Mouse (Mus musculus) thymus, postnatal 10 days (tissue): ENCODE results near the gene Syt1.

Experiments used
- DNase-seq, 2 experiments: peaks; one replicate each; pipeline ENCODE4 v3.0.0; 2021; ENCODE audit warnings: low spot score in 2 of 2

Gene Syt1

DNA sequence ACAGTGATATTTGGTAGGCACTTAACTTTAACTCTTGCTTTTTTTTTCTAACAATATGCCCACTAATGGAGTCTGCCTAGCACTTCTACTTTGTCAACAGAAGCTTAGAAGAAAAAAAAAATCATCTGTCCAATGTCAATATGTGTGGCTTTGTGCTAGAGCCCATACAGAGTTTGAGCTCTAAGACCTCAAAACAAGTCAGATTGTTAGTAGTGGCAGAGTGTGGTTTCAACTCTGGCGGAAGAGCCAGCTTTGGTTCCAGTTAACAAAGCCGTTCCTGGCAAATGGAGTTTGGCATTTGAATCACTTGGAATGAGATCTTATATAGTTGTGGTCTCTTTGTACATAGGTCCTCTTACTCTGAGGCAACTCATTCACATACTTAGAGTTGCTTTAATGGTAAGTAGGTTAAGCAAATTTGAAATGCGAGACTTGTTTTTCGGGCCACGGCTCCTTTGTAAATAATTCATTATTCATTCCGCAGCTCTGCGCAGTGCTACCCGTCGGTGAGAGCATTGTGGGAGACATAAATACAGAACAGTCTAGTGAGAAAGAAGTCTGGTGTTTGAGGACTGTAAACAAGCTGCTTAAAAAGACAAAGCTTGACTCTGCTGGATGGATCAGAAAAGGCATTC, 429.9 kb downstream of the Syt1 start:
- DNase-seq = no peak

GRCm38 (mm10) chr10:108579396-108579795, 431.4 kb downstream of the Syt1 start:
- no peak for DNase-seq

DNA sequence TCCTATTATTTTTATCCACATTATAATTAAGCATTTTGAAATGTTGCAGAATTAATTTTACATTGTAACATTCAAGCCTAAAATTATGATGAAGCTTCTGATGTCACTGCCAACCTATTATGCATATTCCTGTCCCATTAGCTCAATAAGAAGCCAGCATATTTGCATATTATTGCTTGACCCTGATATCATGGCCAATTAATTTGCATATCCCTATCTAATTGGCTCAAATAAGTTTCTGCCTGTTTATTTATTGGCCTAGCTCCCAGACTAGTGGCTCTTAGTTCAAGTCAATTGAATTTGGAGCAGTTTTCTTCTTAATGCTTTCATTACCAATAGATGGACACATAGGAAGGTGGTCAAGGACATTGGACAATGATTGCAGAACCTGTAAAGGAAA, 433.2 kb downstream of the Syt1 start:
- no peak for DNase-seq

DNA sequence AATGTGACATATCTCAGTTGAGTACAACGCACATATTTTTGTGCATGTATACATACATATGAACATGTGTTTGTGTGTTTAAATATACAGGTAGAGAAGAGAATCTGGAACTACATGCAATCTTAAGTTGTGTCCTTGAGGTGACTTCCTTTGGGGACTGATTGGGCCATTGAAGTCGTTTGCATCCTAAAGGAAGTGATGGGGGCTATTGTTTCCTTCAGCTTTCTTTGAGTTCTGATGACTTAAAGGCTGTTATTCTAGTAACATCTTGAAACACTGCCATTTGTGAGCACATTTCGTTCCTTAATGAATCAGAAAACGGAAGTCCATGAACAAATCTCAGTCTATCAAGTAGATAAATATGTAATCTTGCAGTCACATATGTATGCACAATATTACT, 438.0 kb downstream of the Syt1 start:
- no peak for DNase-seq

DNA sequence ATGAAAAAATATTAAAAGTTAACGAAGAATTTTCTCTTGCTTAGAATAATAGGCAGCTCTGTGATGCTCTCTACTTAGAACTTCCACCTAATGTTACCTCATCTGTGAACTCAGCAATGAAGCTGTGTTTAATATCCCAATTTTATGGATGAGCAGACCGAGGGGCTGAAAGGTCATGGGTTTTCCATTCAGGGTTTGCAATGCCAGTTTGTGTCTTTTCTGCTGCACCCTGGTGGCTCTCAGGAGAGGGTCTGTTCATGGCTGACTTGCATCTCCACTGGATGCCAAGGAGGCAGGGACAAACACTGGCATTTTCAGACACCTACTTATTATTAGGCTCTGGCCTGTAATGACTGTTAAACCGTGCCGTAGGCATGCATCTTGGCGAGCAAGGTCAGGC, 439.7 kb downstream of the Syt1 start:
- no peak for DNase-seq

- no peak for DNase-seq
Measured at GRCm38 (mm10) chr10:108569568-108570139, 441.1 kb downstream of the Syt1 start.

GRCm38 (mm10) chr10:108568925-108569324, 441.9 kb downstream of the Syt1 start:
- no peak for DNase-seq

DNA sequence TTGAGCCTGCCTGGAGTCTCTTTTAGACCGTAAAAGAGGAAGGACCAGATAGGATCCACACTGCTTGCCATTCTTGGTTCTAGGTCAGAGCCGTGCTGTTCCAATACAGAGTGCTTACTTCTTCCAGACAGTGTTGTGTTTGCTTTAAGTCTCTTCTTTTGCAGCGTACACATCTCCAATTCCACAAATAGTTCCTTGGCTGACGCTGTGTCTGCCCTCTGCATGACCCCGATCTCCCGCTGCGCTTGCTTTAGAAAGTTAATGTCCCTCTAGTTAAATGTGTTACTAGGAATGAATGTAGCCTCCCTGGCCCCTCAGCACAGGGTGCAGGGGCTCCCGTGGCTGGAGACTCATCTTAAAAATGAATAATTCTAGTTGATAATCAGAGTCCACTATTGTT, 442.6 kb downstream of the Syt1 start:
- no peak for DNase-seq

DNA sequence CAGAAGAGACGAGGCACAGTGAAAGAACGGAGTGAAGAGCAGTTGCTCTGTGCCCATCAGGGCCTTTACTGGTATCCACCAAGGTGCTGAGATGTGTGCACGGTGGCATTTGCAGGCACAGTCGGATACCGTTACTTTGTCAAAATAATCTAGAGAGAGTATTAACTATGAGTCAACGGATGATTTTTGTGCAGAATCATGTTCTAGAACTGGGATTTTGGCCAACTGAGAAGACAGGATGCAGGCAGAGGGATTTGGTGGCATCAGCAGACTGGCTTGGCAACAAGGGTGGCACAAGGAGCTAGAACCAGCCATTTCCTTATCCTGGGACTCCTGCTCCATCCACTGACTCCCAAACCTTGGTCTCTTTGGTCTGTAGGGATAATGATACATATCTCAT, 443.3 kb downstream of the Syt1 start:
- DNase-seq = no peak

- DNase-seq = no peak
Measured at GRCm38 (mm10) chr10:108559607-108559908, 451.2 kb downstream of the Syt1 start.

DNA sequence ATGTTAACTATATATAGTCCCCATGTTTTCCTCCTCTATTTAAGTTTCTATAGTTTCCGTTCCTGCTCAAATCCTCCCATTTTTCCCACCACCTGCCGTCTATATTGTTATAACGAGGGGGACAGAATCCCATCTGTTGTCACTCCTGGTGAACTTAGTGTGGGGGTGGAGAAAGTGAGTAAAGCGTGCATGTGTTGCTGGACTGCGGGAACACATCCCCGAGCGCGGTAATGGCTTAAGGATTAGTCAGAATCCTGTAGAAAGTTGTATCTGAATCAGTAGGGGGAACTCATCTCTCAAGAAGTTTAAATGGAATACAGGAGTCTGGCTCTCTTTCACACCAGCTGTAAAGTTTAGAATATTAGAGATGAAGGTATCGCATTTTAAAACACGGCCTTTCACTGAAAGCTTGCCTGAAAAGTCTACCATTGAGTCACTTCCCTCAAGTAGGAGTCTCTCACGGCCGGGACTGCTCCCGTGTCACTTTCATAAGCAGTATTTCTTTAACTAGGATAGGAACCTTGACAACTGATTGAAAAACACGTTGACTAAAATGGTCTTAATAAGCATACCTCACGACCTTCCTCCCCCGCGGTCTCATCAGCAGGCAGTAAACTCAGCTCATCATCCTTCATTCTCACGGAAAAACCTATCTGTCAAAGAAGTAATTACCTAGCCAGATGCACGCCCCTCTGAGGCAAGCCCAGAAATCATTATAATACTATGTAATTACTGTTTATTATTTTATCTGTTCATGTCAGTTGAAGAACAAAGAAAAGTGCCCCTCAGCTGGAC, 451.8 kb downstream of the Syt1 start:
- no peak for DNase-seq

DNA sequence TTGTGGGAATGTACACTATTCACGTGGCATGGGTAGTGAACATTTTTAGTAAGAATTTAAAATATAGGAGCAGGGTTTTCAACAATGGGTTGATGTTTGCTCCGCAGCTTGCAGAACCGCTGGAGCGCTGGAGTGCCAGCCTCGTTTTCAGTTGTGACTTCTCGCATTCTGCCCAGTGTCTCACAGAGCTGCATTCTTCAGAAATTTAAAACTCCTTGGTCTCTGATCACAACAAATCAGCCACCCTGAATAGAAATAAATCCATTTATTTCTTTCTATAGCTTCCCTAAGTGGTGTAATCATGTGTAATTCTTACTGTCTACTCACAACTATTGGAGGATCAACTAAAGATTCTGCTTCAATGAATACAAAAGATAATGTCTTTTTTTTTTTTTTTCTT, 458.2 kb downstream of the Syt1 start:
- no peak for DNase-seq

GRCm38 (mm10) chr10:108545715-108546114, 465.1 kb downstream of the Syt1 start:
- DNase-seq = no peak

- no peak for DNase-seq
Measured at GRCm38 (mm10) chr10:108541555-108541954, 469.2 kb downstream of the Syt1 start.

DNA sequence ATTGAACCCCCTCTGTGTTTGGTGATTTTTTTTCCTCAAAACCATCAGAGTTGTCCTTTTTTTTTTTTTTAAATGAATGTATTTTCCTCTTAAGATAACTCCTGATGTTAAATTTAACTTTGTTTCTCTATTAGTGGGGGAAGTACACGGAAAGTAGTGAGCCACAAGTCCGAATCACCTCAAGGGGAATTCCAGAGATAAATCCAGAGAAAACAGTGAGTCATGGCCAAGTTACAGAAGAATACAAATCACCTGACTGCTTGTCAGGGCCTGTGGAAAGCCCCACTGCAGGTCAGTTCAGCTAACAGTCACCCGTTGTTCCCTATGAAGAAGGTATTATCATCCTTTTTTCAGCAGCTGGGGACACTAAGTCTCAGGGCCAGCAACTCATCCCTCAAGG, 472.2 kb downstream of the Syt1 start:
- DNase-seq = no peak

DNA sequence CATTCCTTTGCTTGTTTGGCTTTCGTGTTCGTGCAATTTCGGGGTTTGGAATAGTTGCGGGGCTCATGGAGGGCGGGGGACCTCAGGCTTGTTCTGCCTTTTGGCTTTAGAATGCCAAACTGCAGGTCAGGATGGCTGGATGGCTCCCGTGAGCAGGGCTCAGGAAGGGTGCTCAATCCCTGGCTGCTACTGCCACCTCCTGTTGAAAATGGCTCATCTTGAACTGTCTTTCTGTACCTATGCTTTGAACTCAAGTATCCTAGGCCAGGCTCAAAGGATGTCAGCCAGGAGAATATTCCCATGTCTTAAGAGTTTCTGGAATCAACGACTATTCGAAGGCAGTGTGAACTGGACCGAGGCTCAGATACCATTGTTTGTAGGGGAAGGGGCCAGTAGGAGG, 473.1 kb downstream of the Syt1 start:
- DNase-seq = no peak

DNA sequence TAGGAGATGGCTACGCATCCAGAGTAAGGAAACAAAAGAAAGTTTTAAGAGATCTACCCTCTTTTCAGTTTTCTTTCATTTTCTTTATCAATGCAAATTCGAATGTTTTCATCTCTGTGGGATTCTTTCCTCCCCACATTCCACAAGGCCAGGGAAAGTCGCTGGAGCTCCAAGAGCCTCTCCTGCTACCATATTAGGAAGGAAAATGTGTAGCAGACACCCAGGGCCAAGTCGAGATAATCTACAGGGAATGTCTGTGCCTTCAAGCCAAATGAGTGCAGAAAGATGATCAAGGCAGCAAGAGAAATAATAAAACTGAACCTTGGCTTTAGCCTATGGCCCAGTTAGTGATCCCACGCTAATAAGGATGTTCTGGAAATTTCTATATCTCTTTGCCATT, 474.9 kb downstream of the Syt1 start:
- DNase-seq = no peak

DNA sequence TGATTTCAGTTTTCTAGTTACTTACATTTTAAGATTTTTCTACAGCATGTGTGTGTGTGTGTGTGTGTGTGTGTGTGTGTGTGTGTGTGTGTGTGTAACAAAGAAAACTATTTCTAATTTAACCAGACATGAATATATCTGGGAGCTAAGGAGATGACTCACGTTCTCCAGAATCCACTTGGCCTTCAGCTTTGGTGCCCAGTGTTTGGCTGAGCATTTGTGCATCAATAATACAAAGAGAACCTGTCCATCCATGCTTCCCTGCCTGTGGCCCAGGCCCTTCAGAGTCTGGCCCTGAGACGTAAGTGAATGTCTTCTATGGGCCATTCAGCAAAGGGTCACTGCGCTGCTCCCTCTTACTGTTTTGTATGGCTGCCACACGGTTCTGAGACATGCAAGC, 476.7 kb downstream of the Syt1 start:
- no peak for DNase-seq

GRCm38 (mm10) chr10:108532916-108533315, 477.9 kb downstream of the Syt1 start:
- no peak for DNase-seq

DNA sequence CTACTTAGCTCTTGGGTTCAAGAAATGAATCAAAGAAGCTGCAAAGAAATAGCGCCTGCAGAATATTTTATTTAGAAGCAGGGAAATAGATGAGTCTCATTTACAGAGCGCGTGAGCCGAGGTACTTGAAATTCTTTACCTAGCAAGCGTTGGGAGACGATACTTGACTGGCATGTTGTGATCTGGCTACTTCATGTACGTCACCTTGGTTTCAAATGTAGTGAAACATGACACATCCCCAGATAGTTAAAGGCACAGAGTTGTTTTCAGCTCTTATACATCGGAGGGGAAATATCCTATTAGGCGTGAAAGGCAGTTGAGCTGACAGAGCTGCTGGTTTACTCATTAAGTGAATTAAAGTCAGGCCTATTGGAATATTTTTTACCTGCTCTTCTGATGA, 478.5 kb downstream of the Syt1 start:
- DNase-seq = no peak

DNA sequence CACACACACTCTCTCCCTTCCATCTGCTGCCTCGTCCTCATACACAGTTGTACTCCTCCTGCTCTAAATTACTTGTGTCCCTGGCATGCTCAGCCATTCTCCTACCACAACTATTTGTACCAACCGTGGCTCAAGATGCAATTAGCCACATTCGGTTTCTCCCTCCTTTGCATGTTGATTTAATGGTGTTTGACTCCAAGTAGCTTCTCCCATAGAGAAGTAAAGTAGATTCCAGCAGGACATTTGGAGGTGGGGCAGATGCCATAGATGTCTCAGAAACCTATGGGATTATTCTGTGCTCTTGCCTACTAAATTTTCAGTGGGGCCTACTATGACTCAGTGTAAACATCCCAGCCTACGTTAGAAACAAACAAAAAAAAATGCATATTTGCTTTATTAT, 479.1 kb downstream of the Syt1 start:
- DNase-seq = no peak

DNA sequence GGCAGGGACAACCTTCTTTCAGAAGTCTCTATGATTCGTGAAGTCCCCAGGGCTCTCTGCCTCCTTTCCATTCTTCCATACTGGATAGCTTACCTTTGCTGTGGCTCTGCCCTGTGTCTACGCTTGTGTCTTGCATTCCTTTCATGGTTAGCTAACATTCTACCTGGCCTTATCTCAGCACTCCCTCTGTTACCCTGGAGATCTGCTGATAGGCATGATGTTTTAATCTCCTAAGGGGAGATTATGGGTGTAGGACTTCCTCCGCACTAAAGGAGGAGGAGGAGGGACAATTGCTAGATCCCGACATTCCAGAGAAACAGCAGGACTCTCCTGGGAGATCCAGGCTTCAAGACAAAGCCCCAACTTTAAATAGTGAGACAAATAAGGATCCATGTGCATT, 479.7 kb downstream of the Syt1 start:
- DNase-seq = no peak

- DNase-seq = no peak
Measured at GRCm38 (mm10) chr10:108528338-108528737, 482.4 kb downstream of the Syt1 start.

DNA sequence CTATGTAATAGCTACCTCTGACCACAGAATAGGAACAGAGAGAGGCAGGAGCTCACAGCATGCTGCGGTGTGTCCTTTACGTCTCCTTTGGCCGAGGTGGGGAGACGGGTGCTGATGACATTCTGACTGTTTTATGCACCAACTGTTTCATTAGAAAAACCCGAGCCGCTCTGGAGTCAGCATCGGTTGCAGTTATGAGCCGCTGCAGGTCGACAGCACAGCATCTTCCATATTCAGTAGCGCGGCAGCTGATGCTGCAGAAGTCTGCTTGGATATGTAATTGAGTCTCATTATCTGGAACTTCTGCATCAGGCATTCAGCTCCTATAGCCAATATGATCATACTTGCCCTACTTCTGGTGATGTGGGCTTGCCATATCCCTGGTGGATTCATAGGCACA, 485.3 kb downstream of the Syt1 start:
- no peak for DNase-seq
